Mouse (Mus musculus) G1E (cell line): ENCODE data around the gene Fbn1.

Source experiments
- CTCF ChIP-seq: IDR thresholded peaks from 2 replicates; pipeline ENCODE4 v1.5.1; 2012; ENCODE audit warnings: low read depth, low read length, inconsistent platforms, mixed read lengths
- GATA1 ChIP-seq: IDR thresholded peaks from 2 replicates; pipeline ENCODE4 v1.6.1; 2012; ENCODE audit warnings: borderline replicate concordance, low read length, inconsistent platforms, mixed read lengths

DNA sequence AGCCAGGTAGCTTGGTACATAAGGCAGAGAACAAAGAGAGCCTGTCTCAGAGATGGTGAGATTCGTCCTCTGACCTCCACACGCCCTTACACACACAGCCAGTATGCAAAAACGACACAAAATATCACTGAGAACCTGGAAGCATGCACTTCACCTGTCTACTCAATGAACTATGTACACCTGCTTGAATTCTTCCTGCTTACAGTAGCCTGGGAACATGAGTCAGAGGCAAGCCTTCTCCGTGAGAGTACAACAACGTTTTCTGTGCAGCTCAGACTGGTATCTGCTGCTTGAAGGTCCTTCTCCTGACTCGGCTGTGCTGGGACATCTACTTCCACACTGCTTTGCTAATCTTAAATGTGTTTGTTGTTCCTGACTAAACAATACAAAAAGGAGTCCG lies 33.7 kb upstream of the Fbn1 start:
- TF ChIP-seq CTCF (no peak), GATA1 (no peak)
